Mouse (Mus musculus) liver, embryonic 11.5 days (tissue): ENCODE results near the gene Vav3. TPM values are rescaled to one million over a fixed set of nuclear protein-coding genes. Genes with fewer than 3 reads are reported as not detected.

Experiments
- ATAC-seq: fragments of 200-750 bp; cut with Nextera tagmentation; replicated peaks from 2 replicates; pipeline ENCODE4 v1.8.0; 2017; ENCODE audit warnings: moderate number of reproducible peaks, mild to moderate bottlenecking, moderate TSS enrichment, moderate library complexity; ENCODE audit not compliant: low FRiP score
- DNase-seq: peaks from one replicate; pipeline ENCODE4 v3.0.0-alpha.2; 2017; ENCODE audit warnings: low spot score
- H3K27ac ChIP-seq: fragments of 300-500 bp; sonication (generic); 2 replicates; pipeline ENCODE4 v1.5.1; 2014; ENCODE audit warnings: mild to moderate bottlenecking, low read depth, low read length, control low read depth
- H3K27me3 ChIP-seq: fragments of 300-500 bp; sonication (generic); replicated peaks from 2 replicates; pipeline ENCODE4 v1.6.1; 2014; ENCODE audit warnings: low read length, mixed read lengths; ENCODE audit not compliant: control insufficient read depth, insufficient read depth
- H3K36me3 ChIP-seq: fragments of 300-500 bp; sonication (generic); 2 replicates; pipeline ENCODE4 v1.6.1; 2014; ENCODE audit warnings: mild to moderate bottlenecking, low read length, moderate library complexity, mixed read lengths; ENCODE audit not compliant: control insufficient read depth, insufficient read depth
- H3K4me1 ChIP-seq: fragments of 300-500 bp; sonication (generic); replicated peaks from 2 replicates; pipeline ENCODE4 v1.6.1; 2014; ENCODE audit warnings: low read length, mixed read lengths; ENCODE audit not compliant: control insufficient read depth, insufficient read depth
- H3K4me2 ChIP-seq: fragments of 300-500 bp; sonication (generic); 2 replicates; pipeline ENCODE4 v1.6.1; 2014; ENCODE audit warnings: mild to moderate bottlenecking, control low read depth, moderate library complexity
- H3K4me3 ChIP-seq: fragments of 300-500 bp; sonication (generic); 2 replicates; pipeline ENCODE4 v1.5.1; 2014; ENCODE audit warnings: low read depth, low read length, control low read depth
- H3K9ac ChIP-seq: fragments of 300-500 bp; sonication (generic); 2 replicates; pipeline ENCODE4 v1.6.1; 2014; ENCODE audit warnings: low read depth, low read length, control low read depth
- H3K9me3 ChIP-seq: fragments of 300-500 bp; sonication (generic); 2 replicates; pipeline ENCODE4 v1.6.1; 2016; ENCODE audit warnings: low read length, inconsistent platforms, mixed read lengths; ENCODE audit not compliant: control insufficient read depth
- WGBS: fragments of 180-500 bp; shearing (Covaris S2); extraction: QIAGEN DNeasy Blood & Tissue Kit; methylation state at CpG from one replicate; pipeline ENCODE4 v1.1.7; 2014; 5-methylcytosine and 5-hydroxymethylcytosine counted together
- polyA plus RNA-seq: library from polyadenylated mRNA; unstranded; fragments of >200 nt; fragmentation: Nextera tagmentation; extraction: Ambion mirVana; gene quantifications from 2 replicates; pipeline ENCODE4 v1.2.1, GENCODE M21; 2014

Gene Vav3
- polyA plus RNA-seq, 1 experiment from 2014 or later: 5.8 TPM

DNA sequence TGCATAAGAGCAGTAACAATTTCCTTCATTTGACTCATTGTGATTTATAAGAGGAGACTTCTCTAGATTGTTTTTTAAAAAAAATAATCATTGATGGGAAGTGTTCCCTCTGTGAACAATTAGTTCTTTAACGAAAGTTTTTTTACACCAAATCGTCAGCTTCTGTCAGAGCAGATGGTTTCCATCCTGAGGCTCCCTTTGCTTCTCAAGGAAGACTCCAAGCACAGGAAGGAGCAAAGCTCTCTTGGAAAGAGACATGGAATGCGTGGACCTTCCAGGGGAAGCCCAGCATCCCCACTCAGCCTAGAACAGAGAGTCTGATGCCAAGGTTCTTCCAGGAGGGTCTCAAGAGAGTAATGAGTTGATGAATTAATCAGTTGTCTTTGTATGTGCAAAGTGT is 281.3 kb downstream of the Vav3 start:
- H3K27ac ChIP-seq: no peak overlapping the region
- H3K27me3 ChIP-seq: no peaks in the 10 kb centered on the region
- DNase-seq (no peak), ATAC-seq (no peak)
- H3K4me1 ChIP-seq: no peaks in the 10 kb centered on the region
- no peaks in the 10 kb centered on the region for H3K36me3 ChIP-seq
- no peak overlapping the region for H3K4me2 ChIP-seq
- H3K9me3 ChIP-seq: no peaks in the 10 kb centered on the region
- WGBS: 70% methylated on average over 3 of the region's 3 CpGs
- no peak overlapping the region for H3K4me3 ChIP-seq
- no peak overlapping the region for H3K9ac ChIP-seq

DNA sequence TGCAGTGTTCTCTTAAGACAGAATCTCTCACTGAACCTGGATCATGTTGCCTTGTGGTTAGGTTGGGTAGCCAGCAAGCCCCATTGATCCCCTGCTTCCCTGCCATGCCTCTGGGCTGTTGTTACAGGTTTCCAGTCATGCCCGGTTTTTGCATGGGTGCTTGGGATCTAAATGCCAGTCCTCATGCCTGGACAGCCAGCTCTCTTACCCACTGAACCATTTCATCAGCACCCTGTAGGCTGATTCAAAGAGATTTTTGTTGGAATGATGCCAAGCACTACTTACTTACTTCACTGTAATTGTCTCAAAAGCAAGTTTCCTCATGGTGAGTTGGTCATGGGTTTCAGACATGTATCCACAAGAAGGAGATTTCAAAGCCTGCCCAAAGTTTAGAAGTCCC is 281.9 kb downstream of the Vav3 start:
- ATAC-seq (no peak), DNase-seq (no peak)
- H3K9me3 ChIP-seq: no peaks in the 10 kb centered on the region
- H3K27ac ChIP-seq: no peak overlapping the region
- H3K27me3 ChIP-seq: no peaks in the 10 kb centered on the region
- H3K4me3 ChIP-seq: no peak overlapping the region
- H3K4me2 ChIP-seq: no peak overlapping the region
- H3K4me1 ChIP-seq: no peaks in the 10 kb centered on the region
- H3K9ac ChIP-seq: no peak overlapping the region
- 100% methylated on average over 1 of the region's 1 CpGs for WGBS
- H3K36me3 ChIP-seq: no peaks in the 10 kb centered on the region

DNA sequence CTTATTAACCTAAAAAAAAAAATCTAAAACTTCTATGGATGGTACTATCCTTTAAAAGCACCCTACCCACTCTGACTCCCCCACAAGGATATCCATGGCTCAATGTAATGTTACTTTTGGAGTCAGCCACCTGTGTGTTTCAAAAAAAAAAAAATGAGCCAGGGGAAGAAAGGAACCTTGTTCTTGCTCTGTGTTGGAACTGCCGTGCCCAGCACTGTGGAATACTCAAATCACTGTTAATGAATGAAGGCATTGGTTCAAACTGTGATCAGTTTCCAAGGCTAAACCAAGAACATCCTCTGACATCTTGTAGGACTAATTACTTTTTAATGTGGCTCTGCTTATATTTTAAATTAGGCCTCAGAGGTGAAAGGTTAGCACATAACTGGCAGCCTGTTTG is 282.4 kb downstream of the Vav3 start:
- Histone ChIP-seq H3K4me1 (no peaks in the 10 kb centered on the region), H3K4me2 (no peak overlapping the region), H3K36me3 (no peaks in the 10 kb centered on the region), H3K4me3 (no peak overlapping the region), H3K27me3 (no peaks in the 10 kb centered on the region), H3K9me3 (no peaks in the 10 kb centered on the region), H3K9ac (no peak overlapping the region), H3K27ac (no peak overlapping the region)
- 82% methylated on average over 1 of the region's 1 CpGs for WGBS
- DNase-seq: no peak
- no peak for ATAC-seq

DNA sequence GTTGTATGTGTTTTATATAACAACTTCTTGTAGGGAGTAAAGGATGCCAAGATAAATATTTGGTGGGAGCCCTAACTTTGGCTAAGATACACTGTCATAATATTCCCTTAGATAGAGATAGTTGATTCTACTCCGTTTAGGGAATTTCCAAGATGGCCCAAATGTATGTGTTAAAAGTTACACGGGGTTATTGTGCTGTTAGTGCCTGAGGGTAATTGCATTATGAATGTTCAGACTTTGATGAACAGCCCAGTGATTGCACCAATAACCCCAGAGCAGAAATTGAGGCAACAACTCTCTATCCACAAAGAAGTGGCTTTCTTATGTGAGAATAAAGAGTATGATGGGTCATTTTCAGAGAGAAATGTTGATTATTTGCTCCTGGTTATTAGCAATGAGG is 283.3 kb downstream of the Vav3 start:
- Histone ChIP-seq H3K27ac (no peak overlapping the region), H3K9me3 (no peaks in the 10 kb centered on the region), H3K27me3 (no peaks in the 10 kb centered on the region), H3K4me3 (no peak overlapping the region), H3K4me2 (no peak overlapping the region), H3K4me1 (no peaks in the 10 kb centered on the region), H3K9ac (no peak overlapping the region), H3K36me3 (no peaks in the 10 kb centered on the region)
- WGBS: 81% methylated on average over 2 of the region's 2 CpGs
- DNase-seq (no peak), ATAC-seq (no peak)

DNA sequence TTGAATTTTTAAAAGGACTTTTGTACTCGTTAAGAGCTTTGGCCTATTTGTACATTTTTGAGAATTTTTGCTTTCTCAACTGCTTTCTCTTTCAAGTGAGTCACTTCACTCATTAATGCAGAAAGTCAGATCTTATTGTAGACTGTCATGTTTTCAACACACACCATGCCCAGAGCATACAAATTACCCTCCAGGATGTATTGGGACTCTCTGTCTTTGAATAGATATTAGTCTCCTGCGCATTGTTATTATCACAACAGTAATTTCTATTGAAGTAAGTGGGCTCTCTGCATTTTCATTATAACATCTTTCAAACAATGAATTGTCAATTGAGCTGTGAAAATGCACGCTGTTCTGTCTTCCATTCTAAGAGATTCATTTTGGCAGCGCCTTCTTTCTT is 295.6 kb downstream of the Vav3 start:
- 80% methylated on average over 4 of the region's 4 CpGs for WGBS
- H3K27ac ChIP-seq: no peak overlapping the region
- DNase-seq (no peak), ATAC-seq (no peak)
- no peaks in the 10 kb centered on the region for H3K27me3 ChIP-seq
- H3K36me3 ChIP-seq: no peaks in the 10 kb centered on the region
- H3K4me2 ChIP-seq: no peak overlapping the region
- no peaks in the 10 kb centered on the region for H3K9me3 ChIP-seq
- no peaks in the 10 kb centered on the region for H3K4me1 ChIP-seq
- no peak overlapping the region for H3K9ac ChIP-seq
- no peak overlapping the region for H3K4me3 ChIP-seq

DNA sequence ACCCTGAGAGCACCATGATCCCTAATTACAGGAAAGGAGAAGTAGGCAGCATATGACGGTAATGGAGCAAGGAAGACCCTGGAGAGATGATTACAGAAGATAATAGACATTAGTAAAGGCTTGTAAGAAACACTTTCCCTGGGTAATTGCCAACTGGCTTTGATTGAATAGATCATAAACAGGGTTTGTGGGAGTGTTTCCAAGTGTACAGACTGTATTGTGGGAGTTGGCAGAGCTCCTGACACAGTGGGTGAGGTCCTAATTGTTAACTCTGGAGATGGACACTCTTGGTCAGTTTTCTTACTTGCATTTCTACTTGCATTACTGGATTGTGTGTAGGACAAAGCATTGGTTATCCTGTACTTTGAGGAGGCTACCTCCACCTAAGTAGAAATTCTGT is 298.9 kb downstream of the Vav3 start:
- Histone ChIP-seq H3K4me1 (no peaks in the 10 kb centered on the region), H3K36me3 (no peaks in the 10 kb centered on the region), H3K4me2 (no peak overlapping the region), H3K9ac (no peak overlapping the region), H3K27me3 (no peaks in the 10 kb centered on the region), H3K9me3 (no peaks in the 10 kb centered on the region), H3K27ac (no peak overlapping the region), H3K4me3 (no peak overlapping the region)
- DNase-seq: no peak
- WGBS: 68% methylated on average over 1 of the region's 1 CpGs
- no peak for ATAC-seq

DNA sequence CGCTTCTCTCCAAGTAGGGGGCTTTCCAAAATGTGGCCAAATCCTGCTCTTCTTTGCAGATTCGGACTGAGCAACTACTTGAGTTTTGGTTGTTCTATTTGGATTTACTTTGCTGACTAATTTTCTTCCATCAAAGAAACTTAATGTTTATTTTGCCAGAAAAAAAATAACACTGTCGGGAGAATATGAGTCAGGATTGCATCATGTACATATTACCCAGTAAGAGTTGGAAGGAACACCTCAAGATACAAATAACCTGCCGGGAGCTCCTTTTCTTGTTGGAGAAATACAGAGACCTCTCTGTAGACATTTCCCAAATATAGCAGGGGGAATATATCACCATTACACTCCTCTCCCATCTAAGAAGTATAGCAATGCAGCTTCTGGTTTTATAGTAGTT is 300.3 kb downstream of the Vav3 start:
- Histone ChIP-seq H3K9ac (no peak overlapping the region), H3K36me3 (no peaks in the 10 kb centered on the region), H3K4me2 (no peak overlapping the region), H3K9me3 (no peaks in the 10 kb centered on the region), H3K27me3 (no peaks in the 10 kb centered on the region), H3K27ac (no peak overlapping the region), H3K4me1 (no peaks in the 10 kb centered on the region), H3K4me3 (no peak overlapping the region)
- 87% methylated on average over 4 of the region's 4 CpGs for WGBS
- DNase-seq (no peak), ATAC-seq (no peak)

DNA sequence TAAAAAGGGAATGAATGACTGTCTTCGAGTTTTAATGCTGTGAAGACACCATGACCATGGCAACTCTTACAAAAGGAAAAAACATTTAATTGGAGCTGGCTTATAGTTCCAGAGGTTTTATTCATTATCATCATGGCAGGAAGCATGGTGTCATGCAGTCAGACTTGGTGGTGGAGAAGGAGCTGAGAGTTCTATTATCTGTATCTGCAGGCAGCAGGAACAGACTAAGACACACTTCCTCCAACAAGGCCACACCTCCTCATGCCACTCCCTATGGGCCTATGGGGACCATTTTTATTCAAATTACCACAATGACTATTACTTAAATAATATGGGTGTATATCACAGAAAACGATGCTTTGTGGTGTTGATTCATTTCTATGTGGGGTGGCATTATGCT is 307.8 kb downstream of the Vav3 start:
- Histone ChIP-seq H3K9ac (no peak overlapping the region), H3K27ac (no peak overlapping the region), H3K36me3 (no peaks in the 10 kb centered on the region), H3K4me3 (no peak overlapping the region), H3K27me3 (no peaks in the 10 kb centered on the region), H3K4me2 (no peak overlapping the region), H3K4me1 (no peaks in the 10 kb centered on the region), H3K9me3 (no peaks in the 10 kb centered on the region)
- DNase-seq (no peak), ATAC-seq (no peak)
- WGBS: 79% methylated on average over 2 of the region's 2 CpGs

DNA sequence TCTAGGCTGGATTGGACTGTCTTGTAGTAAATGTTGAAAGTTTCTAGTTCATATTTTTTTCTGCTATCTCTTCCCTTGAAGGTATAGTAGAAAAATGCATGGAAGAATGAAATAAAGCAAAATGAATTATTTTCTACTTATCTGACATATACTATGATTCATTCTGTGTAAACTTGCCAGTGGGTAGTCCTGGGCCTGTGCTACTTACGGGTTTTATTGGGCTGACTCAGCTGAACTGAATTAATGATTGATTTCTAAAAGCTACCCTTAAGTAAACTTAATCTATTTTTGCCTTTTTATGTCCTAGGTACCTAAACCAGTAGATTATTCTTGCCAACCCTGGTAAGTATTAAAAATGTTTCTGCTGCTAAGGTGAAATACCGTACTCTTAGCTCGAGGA is 311.0 kb downstream of the Vav3 start:
- WGBS: 88% methylated on average over 3 of the region's 3 CpGs
- ATAC-seq (no peak), DNase-seq (no peak)
- no peaks in the 10 kb centered on the region for H3K9me3 ChIP-seq
- H3K36me3 ChIP-seq: no peaks in the 10 kb centered on the region
- H3K27me3 ChIP-seq: no peaks in the 10 kb centered on the region
- H3K27ac ChIP-seq: no peak overlapping the region
- no peak overlapping the region for H3K9ac ChIP-seq
- no peak overlapping the region for H3K4me2 ChIP-seq
- H3K4me3 ChIP-seq: no peak overlapping the region
- no peaks in the 10 kb centered on the region for H3K4me1 ChIP-seq
